Mouse (Mus musculus) stomach, embryonic 16.5 days (tissue): ENCODE data around the gene Rtn2. TPM values are rescaled to one million over a fixed set of nuclear protein-coding genes. Genes with fewer than 3 reads are reported as not detected.

Source experiments
- ATAC-seq: fragments of 200-750 bp; cut with Nextera tagmentation; 2 replicates; pipeline ENCODE4 v1.8.0; 2017; ENCODE audit warnings: moderate number of reproducible peaks, moderate TSS enrichment; ENCODE audit not compliant: insufficient read depth, low FRiP score
- H3K27ac ChIP-seq: fragments of 300-500 bp; sonication (generic); 2 replicates; pipeline ENCODE4 v1.5.1; 2014; ENCODE audit warnings: low read length
- H3K27me3 ChIP-seq: fragments of 300-500 bp; sonication (generic); 2 replicates; pipeline ENCODE4 v1.6.1; 2014; ENCODE audit warnings: low read length, control low read depth, mixed read lengths; ENCODE audit not compliant: control insufficient read depth, insufficient read depth
- H3K36me3 ChIP-seq: fragments of 300-500 bp; sonication (generic); 2 replicates; pipeline ENCODE4 v1.6.1; 2014; ENCODE audit warnings: low read length; ENCODE audit not compliant: control insufficient read depth, insufficient read depth
- H3K4me1 ChIP-seq: fragments of 300-500 bp; sonication (generic); 2 replicates; pipeline ENCODE4 v1.6.1; 2014; ENCODE audit warnings: low read length, control low read depth, mixed read lengths; ENCODE audit not compliant: control insufficient read depth, insufficient read depth
- H3K4me2 ChIP-seq: fragments of 300-500 bp; sonication (generic); 2 replicates; pipeline ENCODE4 v1.6.1; 2014; ENCODE audit warnings: low read depth, low read length, mixed read lengths
- H3K4me3 ChIP-seq: fragments of 300-500 bp; sonication (generic); replicated peaks from 2 replicates; pipeline ENCODE4 v1.5.1; 2014; ENCODE audit warnings: mild to moderate bottlenecking, low read length
- H3K9ac ChIP-seq: fragments of 300-500 bp; sonication (generic); 2 replicates; pipeline ENCODE4 v1.6.1; 2014; ENCODE audit warnings: low read length
- H3K9me3 ChIP-seq: fragments of 300-500 bp; sonication (generic); replicated peaks from 2 replicates; pipeline ENCODE4 v1.6.1; 2016; ENCODE audit warnings: low read length, control low read depth; ENCODE audit not compliant: control insufficient read depth
- WGBS: fragments of 180-500 bp; shearing (Covaris S2); extraction: QIAGEN DNeasy Blood & Tissue Kit; methylation state at CpG from one replicate; pipeline ENCODE4 v1.1.7; 2014; 5-methylcytosine and 5-hydroxymethylcytosine counted together
- polyA plus RNA-seq: library from polyadenylated mRNA; unstranded; fragments of >200 nt; fragmentation: Nextera tagmentation; extraction: Ambion mirVana; gene quantifications from 2 replicates; pipeline ENCODE4 v1.2.1, GENCODE M21; 2015

Gene Rtn2
- polyA plus RNA-seq, 1 experiment from 2014 or later = 21.7 TPM

GRCm38 (mm10) chr7:19307739-19308453, 25.5 kb downstream of the Rtn2 start:
- H3K4me2 ChIP-seq = peak overlapping the region; percentile 100
- H3K27ac ChIP-seq = peak overlapping the region; percentile 78
- no peaks in the 10 kb centered on the region for H3K9me3 ChIP-seq
- ATAC-seq = peak; percentile 57
- H3K27me3 ChIP-seq = peaks cover 37% of the 10 kb centered on the region
- WGBS = 2% methylated on average over 18 of the region's 18 CpGs
- peaks cover 17% of the 10 kb centered on the region for H3K4me1 ChIP-seq
- H3K4me3 ChIP-seq = peak overlapping the region; percentile 73
- H3K36me3 ChIP-seq = no peaks in the 10 kb centered on the region
- peak overlapping the region; percentile 75 for H3K9ac ChIP-seq

- Histone ChIP-seq H3K36me3 (no peaks in the 10 kb centered on the region), H3K4me2 (peak overlapping the region; percentile 100), H3K9ac (peak overlapping the region; percentile 75), H3K27me3 (peaks cover 29% of the 10 kb centered on the region), H3K4me3 (peak overlapping the region; percentile 73), H3K4me1 (peaks cover 16% of the 10 kb centered on the region), H3K9me3 (no peaks in the 10 kb centered on the region), H3K27ac (peak overlapping the region; percentile 78)
- WGBS = under 1% methylated on average over 58 of the region's 58 CpGs
- peak; percentile 89 for ATAC-seq
Observed at GRCm38 (mm10) chr7:19308454-19309277, 26.2 kb downstream of the Rtn2 start.

- Histone ChIP-seq H3K27ac (peak overlapping the region; percentile 19; the same call in 1 of the 2 replicates), H3K9ac (peak overlapping the region; percentile 74), H3K4me3 (peak overlapping the region; percentile 73), H3K27me3 (peaks cover 25% of the 10 kb centered on the region), H3K4me2 (peak overlapping the region; percentile 100), H3K36me3 (no peaks in the 10 kb centered on the region), H3K4me1 (peaks cover 11% of the 10 kb centered on the region), H3K9me3 (no peaks in the 10 kb centered on the region)
- ATAC-seq = no peak
- under 1% methylated on average over 48 of the region's 48 CpGs for WGBS
Observed at GRCm38 (mm10) chr7:19309278-19309883, 27.0 kb downstream of the Rtn2 start.

GRCm38 (mm10) chr7:19309884-19310641, 27.6 kb downstream of the Rtn2 start, which contains the start of gene Fosb:
Fosb (minus strand) TSS chr7:19310051.
- Histone ChIP-seq H3K36me3 (no peaks in the 10 kb centered on the region), H3K4me2 (peak within 1 kb of the TSS; percentile 100), H3K4me3 (peak within 1 kb of the TSS; percentile 73), H3K27me3 (peaks cover 18% of the 10 kb centered on the region), H3K4me1 (peaks cover 11% of the 10 kb centered on the region), H3K9ac (peak within 1 kb of the TSS; percentile 74), H3K9me3 (no peaks in the 10 kb centered on the region), H3K27ac (peak within 1 kb of the TSS; percentile 19)
- under 1% methylated on average over 49 of the region's 49 CpGs for WGBS
- ATAC-seq = peak; percentile 87

GRCm38 (mm10) chr7:19311991-19312390, 29.6 kb downstream of the Rtn2 start:
- Histone ChIP-seq H3K4me1 (peaks cover 11% of the 10 kb centered on the region), H3K27ac (no peak overlapping the region), H3K4me2 (no peak overlapping the region), H3K9ac (no peak overlapping the region), H3K9me3 (no peaks in the 10 kb centered on the region), H3K27me3 (peaks cover 4% of the 10 kb centered on the region), H3K4me3 (no peak overlapping the region), H3K36me3 (no peaks in the 10 kb centered on the region)
- 34% methylated on average over 4 of the region's 4 CpGs for WGBS
- ATAC-seq = no peak

GRCm38 (mm10) chr7:19314033-19314432, 31.6 kb downstream of the Rtn2 start:
- Histone ChIP-seq H3K9ac (no peak overlapping the region), H3K4me1 (peaks cover 8% of the 10 kb centered on the region; the same call in 1 of the 2 replicates), H3K4me2 (no peak overlapping the region), H3K27me3 (no peaks in the 10 kb centered on the region; the same call in none of the 2 replicates), H3K36me3 (no peaks in the 10 kb centered on the region), H3K9me3 (no peaks in the 10 kb centered on the region), H3K27ac (no peak overlapping the region), H3K4me3 (no peak overlapping the region)
- ATAC-seq = no peak
- WGBS = 47% methylated on average over 5 of the region's 5 CpGs

GRCm38 (mm10) chr7:19316451-19317161, 34.2 kb downstream of the Rtn2 start:
- Histone ChIP-seq H3K4me3 (no peak overlapping the region), H3K9me3 (no peaks in the 10 kb centered on the region), H3K9ac (peak overlapping the region; percentile 11; the same call in 1 of the 2 replicates), H3K27ac (no peak overlapping the region), H3K27me3 (no peaks in the 10 kb centered on the region; the same call in none of the 2 replicates), H3K4me2 (no peak overlapping the region), H3K36me3 (no peaks in the 10 kb centered on the region), H3K4me1 (peaks cover 10% of the 10 kb centered on the region)
- ATAC-seq = no peak
- WGBS = 42% methylated on average over 14 of the region's 14 CpGs

- no peaks in the 10 kb centered on the region for H3K36me3 ChIP-seq
- H3K4me1 ChIP-seq = peaks cover 13% of the 10 kb centered on the region
- 56% methylated on average over 2 of the region's 2 CpGs for WGBS
- H3K4me3 ChIP-seq = no peak overlapping the region
- no peaks in the 10 kb centered on the region for H3K9me3 ChIP-seq
- H3K27ac ChIP-seq = no peak overlapping the region
- ATAC-seq = no peak
- H3K27me3 ChIP-seq = no peaks in the 10 kb centered on the region; the same call in none of the 2 replicates
- no peak overlapping the region for H3K4me2 ChIP-seq
- no peak overlapping the region for H3K9ac ChIP-seq
Observed at GRCm38 (mm10) chr7:19318201-19318600, 35.8 kb downstream of the Rtn2 start.
